Mouse (Mus musculus) hindlimb bud, embryonic 11.5 days (tissue): Measurements from ENCODE around the gene Ints1.
"Not testable (repeated sequence)": the region's sequence is repeated elsewhere in the genome, so short reads cannot be mapped to it uniquely, and the experiment has no call there.

Experiments used
- DNase-seq: peaks from one replicate; pipeline ENCODE4 v3.0.0-alpha.2; 2012; ENCODE audit warnings: low read depth, low spot score; ENCODE audit errors: extremely low spot score

Gene Ints1

GRCm38 (mm10) chr5:139756586-139756985 is 18.9 kb downstream of the Ints1 start:
- DNase-seq: no peak

GRCm38 (mm10) chr5:139756135-139756534 is 19.3 kb downstream of the Ints1 start:
- no peak for DNase-seq

GRCm38 (mm10) chr5:139754753-139755152 is 20.7 kb downstream of the Ints1 start:
- DNase-seq: no peak

GRCm38 (mm10) chr5:139750535-139750934 is 24.9 kb downstream of the Ints1 start:
- peak; percentile 30 for DNase-seq

- no peak for DNase-seq
Measured at GRCm38 (mm10) chr5:139749413-139750125, 25.9 kb downstream of the Ints1 start.

GRCm38 (mm10) chr5:139745771-139746170 is 29.7 kb downstream of the Ints1 start:
- peak; percentile 39 for DNase-seq

- DNase-seq: not testable (repeated sequence)
Measured at GRCm38 (mm10) chr5:139742640-139743039, 32.8 kb downstream of the Ints1 start.

- no peak for DNase-seq
Measured at GRCm38 (mm10) chr5:139738592-139739315, 36.7 kb downstream of the Ints1 start.

GRCm38 (mm10) chr5:139737841-139738591 is 37.5 kb downstream of the Ints1 start:
- no peak for DNase-seq

GRCm38 (mm10) chr5:139736504-139736940 is 39.0 kb downstream of the Ints1 start:
- no peak for DNase-seq

GRCm38 (mm10) chr5:139735677-139736503 is 39.6 kb downstream of the Ints1 start, which contains the start of gene Micall2:
Gene Micall2, minus strand, starts transcription at chr5:139736336.
- peak; percentile 63 for DNase-seq

- DNase-seq: no peak
Measured at GRCm38 (mm10) chr5:139734746-139735145, 40.7 kb downstream of the Ints1 start.

- DNase-seq: no peak
Measured at GRCm38 (mm10) chr5:139734016-139734415, 41.5 kb downstream of the Ints1 start.

GRCm38 (mm10) chr5:139732634-139733107 is 42.8 kb downstream of the Ints1 start:
- no peak for DNase-seq

- no peak for DNase-seq
Measured at GRCm38 (mm10) chr5:139730712-139731486, 44.6 kb downstream of the Ints1 start.

- DNase-seq: no peak
Measured at GRCm38 (mm10) chr5:139727261-139727660, 48.2 kb downstream of the Ints1 start.

- DNase-seq: no peak
Measured at GRCm38 (mm10) chr5:139726186-139726585, 49.3 kb downstream of the Ints1 start.

- DNase-seq: peak; percentile 63
Measured at GRCm38 (mm10) chr5:139724336-139725116, 50.9 kb downstream of the Ints1 start.

GRCm38 (mm10) chr5:139723113-139723512 is 52.4 kb downstream of the Ints1 start:
- no peak for DNase-seq
